Mouse (Mus musculus): ENCODE measurements around the gene Gimap9.

The Gimap9 gene

GRCm38 (mm10) chr6:48689320-48689719 is 13.4 kb downstream of the Gimap9 start:
- DNase-seq (ENCODE audit: low spot score) = no peak

DNA sequence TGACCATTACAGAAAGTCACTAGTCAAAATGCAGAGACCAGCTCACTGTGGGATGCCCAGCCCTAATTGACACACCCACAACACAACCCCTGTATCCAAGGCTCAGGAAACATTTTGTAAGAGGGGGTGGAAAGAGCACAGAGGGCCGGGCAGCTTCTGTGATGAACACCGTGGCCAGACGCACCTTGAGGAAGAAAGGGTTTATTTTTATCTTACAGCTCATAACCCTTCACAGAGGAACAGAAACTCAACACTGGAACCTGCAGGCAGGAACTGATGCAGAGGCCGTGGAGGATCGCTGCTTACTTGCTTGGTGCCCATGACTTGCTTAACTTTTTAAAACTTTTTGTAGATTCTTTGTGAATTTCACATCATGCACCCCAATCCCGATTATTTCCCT is 17.0 kb downstream of the Gimap9 start:
- no peak for DNase-seq (ENCODE audit: low spot score)

- no peak for DNase-seq (ENCODE audit: low spot score)
Observed at GRCm38 (mm10) chr6:48696830-48697554, 21.1 kb downstream of the Gimap9 start.

DNA sequence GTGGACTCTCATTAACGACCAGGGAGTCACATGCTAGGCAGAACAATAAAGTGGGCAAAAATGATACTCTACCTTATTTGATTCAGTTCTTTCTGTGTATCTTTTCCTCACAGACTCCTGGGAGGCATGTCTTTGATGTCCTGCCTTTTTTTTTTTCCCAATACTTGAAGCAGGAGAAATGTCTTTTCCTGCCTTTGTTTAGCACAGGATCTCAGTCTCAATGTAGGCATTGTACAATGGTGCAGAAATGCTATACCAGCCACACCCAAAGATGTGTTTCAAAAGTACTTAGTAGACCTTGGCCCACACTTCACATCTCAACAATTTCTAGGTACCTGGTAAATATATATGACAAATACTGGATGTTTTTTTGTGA is 21.6 kb downstream of the Gimap9 start:
- no peak for DNase-seq (ENCODE audit: low spot score)

DNA sequence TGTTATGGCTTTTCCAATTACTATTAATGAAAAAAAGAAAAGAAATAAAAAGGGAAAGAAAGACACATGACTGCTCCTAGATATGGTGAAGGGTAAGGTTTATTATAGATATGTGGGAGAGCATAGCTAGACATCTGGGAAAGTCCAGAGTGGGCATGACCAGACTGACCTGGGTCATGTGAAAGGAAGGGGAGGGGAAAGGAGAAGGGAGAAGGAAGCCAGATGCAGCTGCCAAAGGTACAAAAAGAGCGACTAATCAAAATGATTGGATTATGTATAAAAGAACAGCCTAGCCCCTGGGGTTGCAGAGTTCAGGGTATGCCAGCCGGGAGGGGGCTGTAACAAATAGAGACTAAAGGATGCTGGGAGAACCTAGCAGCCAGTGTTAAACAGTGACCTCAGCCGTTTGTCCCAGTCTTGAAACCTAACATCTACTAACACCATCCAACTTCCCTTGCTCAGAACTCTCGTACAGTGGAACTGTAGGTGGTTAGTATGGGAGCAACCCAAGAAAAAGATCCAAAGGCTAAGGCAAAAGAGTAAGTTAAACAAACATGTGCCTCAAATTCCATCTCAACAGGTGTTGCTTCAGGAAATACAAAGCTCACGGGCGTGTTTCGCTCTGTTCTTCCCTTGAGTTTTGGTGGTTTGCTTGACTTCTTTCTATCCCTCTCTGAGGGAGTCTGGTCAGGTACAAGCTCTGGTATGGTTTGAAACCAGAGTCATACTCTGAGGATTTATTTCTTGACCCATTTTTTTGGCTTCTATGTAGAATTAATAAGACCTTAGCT is 22.3 kb downstream of the Gimap9 start:
- DNase-seq (ENCODE audit: low spot score) = no peak

DNA sequence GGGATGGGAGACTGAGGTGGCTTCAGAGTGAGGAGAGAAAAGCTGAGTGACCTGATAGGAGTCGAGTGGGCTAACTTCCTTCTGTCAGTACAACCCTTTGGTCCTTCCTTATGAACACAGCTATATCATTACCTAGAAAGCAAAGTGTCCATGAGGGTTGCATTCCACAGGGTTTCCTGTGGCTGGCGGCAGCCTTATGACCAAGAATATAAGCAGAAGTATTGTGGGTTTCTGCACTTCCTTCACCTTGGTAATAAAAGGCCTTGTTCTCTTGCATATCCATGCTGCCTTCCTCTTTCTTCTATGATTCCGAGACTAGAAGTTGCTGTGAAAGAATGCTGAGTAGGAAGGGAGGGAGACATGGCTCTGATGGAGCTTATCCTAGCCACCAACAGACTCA is 23.0 kb downstream of the Gimap9 start:
- DNase-seq (ENCODE audit: low spot score) = no peak

DNA sequence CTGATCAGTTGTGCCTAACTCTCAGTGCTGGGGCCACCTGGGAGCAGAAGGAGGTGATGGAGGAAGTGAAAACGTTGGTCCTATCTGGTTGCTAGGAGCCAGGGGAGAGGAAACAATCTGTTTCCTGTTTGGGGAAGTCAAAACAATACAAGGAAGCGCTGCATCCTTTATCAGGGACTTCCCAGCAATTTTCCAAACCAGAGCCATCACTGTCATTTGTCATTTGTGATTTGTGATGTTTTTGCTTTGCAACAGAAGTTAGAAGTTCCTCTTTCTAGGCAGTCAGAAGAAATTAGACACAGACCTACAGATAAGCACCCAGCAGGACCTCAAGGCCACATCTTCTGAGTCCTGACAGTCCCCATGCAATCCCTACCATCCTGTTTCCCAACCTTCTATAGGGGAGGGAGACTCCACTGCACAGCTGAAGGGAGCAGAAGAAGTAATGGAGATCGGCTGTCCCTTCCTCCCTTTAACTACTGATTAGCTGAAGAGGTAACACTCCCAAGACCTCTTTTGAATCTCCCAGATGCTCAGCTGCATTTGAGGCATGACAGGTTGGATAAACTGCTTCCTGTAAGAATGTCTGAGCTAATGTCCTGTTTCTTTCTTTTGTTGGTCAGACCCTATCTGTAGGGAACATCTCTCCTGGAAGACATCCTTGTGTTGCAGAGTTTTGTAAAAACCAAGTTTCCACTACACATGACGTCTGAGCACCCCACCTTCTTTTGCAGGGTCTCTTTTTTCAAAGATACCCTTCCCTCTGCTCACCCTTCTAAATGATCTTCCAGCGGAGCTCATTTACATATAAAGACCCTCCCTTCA is 24.5 kb downstream of the Gimap9 start:
- DNase-seq (ENCODE audit: low spot score) = no peak

GRCm38 (mm10) chr6:48702146-48702545 is 26.2 kb downstream of the Gimap9 start:
- no peak for DNase-seq (ENCODE audit: low spot score)

- DNase-seq (ENCODE audit: low spot score) = no peak
Observed at GRCm38 (mm10) chr6:48702601-48703000, 26.7 kb downstream of the Gimap9 start.

DNA sequence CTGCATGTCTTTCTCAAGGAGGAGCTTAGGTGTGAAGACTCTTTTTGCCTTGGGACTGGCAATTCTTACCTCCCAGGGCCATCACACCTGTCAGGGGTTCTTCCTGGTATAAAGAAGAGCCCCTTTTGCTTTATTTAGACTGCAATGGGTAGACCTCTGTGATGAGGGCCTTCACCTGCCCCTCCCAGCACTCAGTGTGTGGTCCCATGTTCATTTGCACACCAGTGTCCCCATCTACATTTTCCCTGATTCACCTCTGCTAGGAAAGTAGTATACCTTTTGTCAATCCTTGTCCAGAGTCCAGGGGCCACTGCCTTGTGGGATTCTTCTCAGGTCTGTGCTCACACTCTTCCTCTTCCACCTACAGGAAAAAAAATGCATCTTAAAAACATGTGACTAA is 28.2 kb downstream of the Gimap9 start:
- DNase-seq (ENCODE audit: low spot score) = no peak

DNA sequence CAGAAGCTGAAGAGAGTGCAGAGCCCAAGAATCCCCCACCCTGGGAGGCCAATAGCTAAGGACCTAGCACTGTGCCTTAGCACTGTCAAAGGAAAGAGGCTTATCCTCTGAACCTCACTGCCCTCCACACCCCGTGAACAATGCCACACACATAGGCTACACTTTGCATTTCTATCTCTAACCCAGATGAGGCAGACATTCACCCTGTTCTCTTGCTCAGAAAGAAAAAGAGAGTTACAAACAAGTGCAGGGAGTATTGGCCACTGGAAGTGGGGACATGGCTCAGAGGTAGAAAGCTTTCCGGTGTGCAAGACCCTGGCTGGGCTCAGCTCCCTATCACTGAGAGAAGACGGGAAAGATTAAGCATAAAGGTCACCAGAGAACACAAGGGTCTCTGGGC is 30.2 kb downstream of the Gimap9 start:
- DNase-seq (ENCODE audit: low spot score) = no peak

DNA sequence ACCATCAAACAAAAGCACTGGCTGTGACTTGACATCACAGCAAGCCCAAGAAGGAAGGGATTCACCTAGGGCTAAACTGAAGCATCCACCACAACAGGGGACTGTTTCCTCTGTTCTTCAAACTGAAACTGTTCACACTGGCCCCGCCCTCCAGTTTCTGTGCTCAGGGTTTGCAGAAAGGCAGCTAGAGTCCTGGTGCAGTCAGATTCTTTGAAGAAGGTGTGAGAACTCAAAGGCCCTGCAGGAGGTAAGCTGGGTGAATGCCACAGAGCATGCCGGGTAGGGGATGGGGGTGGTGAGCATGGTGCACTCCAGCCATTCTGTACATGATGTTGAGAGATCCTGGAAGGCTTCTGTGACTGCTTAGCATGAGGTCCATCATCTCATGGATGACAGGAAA is 42.5 kb downstream of the Gimap9 start, which contains the start of the genes Gm28053 and Gimap7:
Gm28053 (plus strand) TSS at position 153 of the 400 bp plus-strand sequence.
Gimap7 (plus strand) TSS at position 167 of the 400 bp plus-strand sequence.
- DNase-seq (ENCODE audit: low spot score) = no peak

DNA sequence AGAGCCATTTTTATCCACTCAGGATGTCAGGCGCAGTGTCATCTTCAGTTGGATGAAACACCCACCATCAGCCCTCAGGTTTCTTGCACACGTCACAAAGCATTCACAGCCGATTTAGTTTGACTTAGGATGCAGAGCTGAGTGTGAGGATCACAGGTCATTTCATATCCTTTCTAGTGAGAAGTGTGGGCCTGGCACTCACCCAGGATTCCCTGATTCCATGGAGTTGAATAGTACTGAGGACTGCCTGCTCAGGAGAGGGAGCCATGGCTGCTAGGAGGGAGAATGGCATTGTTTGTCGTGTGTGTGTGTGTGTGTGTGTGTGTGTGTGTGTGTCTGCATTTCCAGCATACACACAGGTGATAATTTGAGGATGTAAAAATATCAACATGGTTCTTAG is 44.4 kb downstream of the Gimap9 start:
- no peak for DNase-seq (ENCODE audit: low spot score)

GRCm38 (mm10) chr6:48723468-48723867 is 47.5 kb downstream of the Gimap9 start:
- DNase-seq (ENCODE audit: low spot score) = no peak

DNA sequence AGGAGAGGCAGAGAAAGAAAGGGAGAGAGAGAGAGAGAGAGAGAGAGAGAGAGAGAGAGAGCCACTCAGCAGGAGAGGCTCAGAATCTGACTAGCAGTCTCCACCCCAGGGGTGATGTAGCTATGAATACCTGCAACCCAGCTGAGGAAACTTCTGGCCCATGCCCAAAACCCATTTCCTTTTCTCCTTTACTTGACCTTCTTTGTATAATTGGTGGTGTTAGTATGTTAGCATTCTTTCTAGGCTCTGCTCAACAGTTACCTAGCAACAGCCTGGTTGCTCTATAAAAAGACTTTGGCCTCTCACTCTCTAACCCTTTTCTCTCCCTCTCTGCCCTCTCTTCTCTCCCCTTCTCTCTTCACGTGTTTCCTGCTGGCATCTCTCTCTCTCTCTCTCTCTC is 49.5 kb downstream of the Gimap9 start:
- DNase-seq (ENCODE audit: low spot score) = no peak

DNA sequence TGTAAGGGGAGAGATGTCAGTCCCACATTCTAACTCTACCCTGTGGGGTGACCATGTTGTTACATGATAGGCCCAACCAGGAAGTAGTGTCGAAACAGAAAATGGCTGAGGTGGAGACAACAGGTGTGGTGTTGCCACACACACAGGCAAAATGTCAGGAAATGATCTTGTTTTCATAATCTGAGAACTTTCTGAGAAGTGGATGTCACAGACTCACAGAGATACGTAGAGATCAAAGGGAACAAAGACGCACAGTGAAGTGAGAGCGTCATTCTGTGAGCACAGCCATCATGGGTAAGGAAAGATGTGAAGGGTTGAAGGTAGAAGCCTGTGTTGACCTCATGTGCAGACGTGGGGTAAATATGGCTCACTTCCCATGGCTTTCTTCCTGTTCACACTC is 51.8 kb downstream of the Gimap9 start:
- no peak for DNase-seq (ENCODE audit: low spot score)
